In genomic region chr5:53507371-53507770, GRCm38 (mm10) we compare ENCODE assay signal across 25 mouse cellular contexts.
"Had no signal": no experiment of that assay in that cellular context is flagged by ENCODE, and none has a peak within 500 bp of the region (broad histone marks: within the 10 kb centered on the region; RNA-seq: fewer than 3 reads in every experiment).

No protein-coding gene starts in this region.

- H3K9me3 ChIP-seq: heart, embryonic 13.5 days; heart, embryonic 15.5 days; hindbrain, embryonic 13.5 days; hindbrain, embryonic 15.5 days; intestine, embryonic 15.5 days; limb, embryonic 10.5 days; limb, embryonic 12.5 days; liver, embryonic 13.5 days; liver, embryonic 15.5 days had no signal

- H3K27me3 ChIP-seq: hindbrain, embryonic 13.5 days; hindbrain, embryonic 15.5 days; intestine, embryonic 15.5 days; limb, embryonic 12.5 days; liver, embryonic 13.5 days; liver, embryonic 15.5 days had no signal

- H3K9ac ChIP-seq: heart, embryonic 13.5 days; heart, embryonic 15.5 days; hindbrain, embryonic 13.5 days; hindbrain, embryonic 15.5 days; intestine, embryonic 15.5 days; limb, embryonic 12.5 days; liver, embryonic 13.5 days; liver, embryonic 15.5 days had no signal

- H3K4me1 ChIP-seq: heart, embryonic 13.5 days; hindbrain, embryonic 13.5 days; hindbrain, embryonic 15.5 days; intestine, embryonic 15.5 days; limb, embryonic 10.5 days; limb, embryonic 12.5 days; liver, embryonic 13.5 days; liver, embryonic 15.5 days had no signal

- H3K27ac ChIP-seq: gastrocnemius, adult 2 months; heart, adult 2 months; heart, embryonic 13.5 days; heart, embryonic 15.5 days; hindbrain, embryonic 13.5 days; hindbrain, embryonic 15.5 days; hindbrain, postnatal 0 days; intestine, embryonic 15.5 days; layer of hippocampus, adult 2 months; limb, embryonic 10.5 days; limb, embryonic 12.5 days; liver, embryonic 13.5 days; liver, embryonic 15.5 days had no signal

- H3K4me3 ChIP-seq: gastrocnemius, adult 2 months; heart, adult 2 months; heart, embryonic 13.5 days; heart, embryonic 15.5 days; hindbrain, embryonic 13.5 days; hindbrain, embryonic 15.5 days; intestine, embryonic 15.5 days; layer of hippocampus, adult 2 months; limb, embryonic 10.5 days; limb, embryonic 12.5 days; liver, embryonic 13.5 days; liver, embryonic 15.5 days had no signal

- H3K36me3 ChIP-seq: heart, embryonic 13.5 days; heart, embryonic 15.5 days; hindbrain, embryonic 13.5 days; hindbrain, embryonic 15.5 days; intestine, embryonic 15.5 days; limb, embryonic 10.5 days; limb, embryonic 12.5 days; liver, embryonic 13.5 days; liver, embryonic 15.5 days had no signal

- DNase-seq: gastrocnemius, adult 2 months; gastrocnemius, postnatal 10 days; gastrocnemius, postnatal 25 days; heart, adult 11 months; heart, adult 2 months; heart, postnatal 14 days; heart, postnatal 36 days; kidney, adult 18-20 months; kidney, adult 8-10 months; kidney, postnatal 10 days; kidney, postnatal 25 days; kidney, postnatal 4 days; layer of hippocampus, postnatal 36 days; liver; liver, embryonic 13.5 days had no signal
